Mouse (Mus musculus) neural tube, embryonic 15.5 days (tissue): ENCODE data around the gene Rfx2. TPM values are rescaled to one million over a fixed set of nuclear protein-coding genes. Genes with fewer than 3 reads are reported as not detected.

Experiments used
- ATAC-seq: fragments of 200-750 bp; cut with Nextera tagmentation; 2 replicates; pipeline ENCODE4 v1.8.0; 2017; ENCODE audit warnings: mild to moderate bottlenecking, moderate TSS enrichment, moderate library complexity; ENCODE audit not compliant: low FRiP score
- H3K27ac ChIP-seq: fragments of 300-500 bp; sonication (generic); replicated peaks from 2 replicates; pipeline ENCODE4 v1.5.1; 2015; ENCODE audit warnings: mild to moderate bottlenecking, inconsistent platforms
- H3K27me3 ChIP-seq: fragments of 300-500 bp; sonication (generic); replicated peaks from 2 replicates; pipeline ENCODE4 v1.6.1; 2015; ENCODE audit warnings: inconsistent platforms
- H3K36me3 ChIP-seq: fragments of 300-500 bp; sonication (generic); 2 replicates; pipeline ENCODE4 v1.6.1; 2015; ENCODE audit warnings: inconsistent platforms
- H3K4me1 ChIP-seq: fragments of 300-500 bp; sonication (generic); 2 replicates; pipeline ENCODE4 v1.6.1; 2015; ENCODE audit warnings: inconsistent platforms
- H3K4me2 ChIP-seq: fragments of 300-500 bp; sonication (generic); 2 replicates; pipeline ENCODE4 v1.6.1; 2015; ENCODE audit warnings: inconsistent platforms, mild to moderate bottlenecking, moderate library complexity
- H3K4me3 ChIP-seq: fragments of 300-500 bp; sonication (generic); replicated peaks from 2 replicates; pipeline ENCODE4 v1.5.1; 2015; ENCODE audit warnings: mild to moderate bottlenecking, inconsistent platforms
- H3K9ac ChIP-seq: fragments of 300-500 bp; sonication (generic); replicated peaks from 2 replicates; pipeline ENCODE4 v1.6.1; 2015; ENCODE audit warnings: mild to moderate bottlenecking, inconsistent platforms
- H3K9me3 ChIP-seq: fragments of 300-500 bp; sonication (generic); replicated peaks from 2 replicates; pipeline ENCODE4 v1.6.1; 2016; ENCODE audit warnings: inconsistent platforms
- WGBS: fragments of 180-500 bp; shearing (Covaris S2); methylation state at CpG from one replicate; pipeline ENCODE4 v1.1.7; 2015; ENCODE audit warnings: mixed read lengths; 5-methylcytosine and 5-hydroxymethylcytosine counted together
- polyA plus RNA-seq: library from polyadenylated mRNA; unstranded; fragments of >200 nt; fragmentation: Nextera tagmentation; extraction: Ambion mirVana; gene quantifications from 2 replicates; pipeline ENCODE4 v1.2.1, GENCODE M21; 2015

The Rfx2 gene
- polyA plus RNA-seq: 5.1 and 5.3 TPM in 2 replicates

GRCm38 (mm10) chr17:56830411-56831110, at the start of gene Rfx2:
Rfx2 (minus strand) TSS chr17:56831013.
- Histone ChIP-seq H3K9ac (peak within 1 kb of the TSS; percentile 54), H3K27me3 (peaks cover 22% of the 10 kb centered on the region), H3K4me3 (peak within 1 kb of the TSS; percentile 64), H3K9me3 (no peaks in the 10 kb centered on the region), H3K4me2 (peak within 1 kb of the TSS; percentile 88), H3K27ac (peak within 1 kb of the TSS; percentile 54), H3K36me3 (no peaks in the 10 kb centered on the region), H3K4me1 (peaks cover 22% of the 10 kb centered on the region)
- no peak; the same call in 1 of the 2 replicates for ATAC-seq
- 0% methylated on average over 22 of the region's 62 CpGs for WGBS

- Histone ChIP-seq H3K4me3 (no peak overlapping the region), H3K36me3 (no peaks in the 10 kb centered on the region), H3K9me3 (no peaks in the 10 kb centered on the region), H3K27me3 (no peaks in the 10 kb centered on the region), H3K27ac (no peak overlapping the region), H3K4me2 (no peak overlapping the region), H3K4me1 (no peaks in the 10 kb centered on the region), H3K9ac (no peak overlapping the region)
- WGBS: 94% methylated on average over 19 of the region's 19 CpGs
- ATAC-seq: no peak
These were observed 46.6 kb upstream of the Rfx2 start for GRCm38 (mm10) chr17:56877426-56877825.

- no peak overlapping the region for H3K27ac ChIP-seq
- no peaks in the 10 kb centered on the region for H3K27me3 ChIP-seq
- no peak overlapping the region for H3K4me2 ChIP-seq
- H3K9ac ChIP-seq: no peak overlapping the region
- no peaks in the 10 kb centered on the region for H3K4me1 ChIP-seq
- WGBS: 74% methylated on average over 8 of the region's 8 CpGs
- H3K9me3 ChIP-seq: no peaks in the 10 kb centered on the region
- H3K4me3 ChIP-seq: no peak overlapping the region
- H3K36me3 ChIP-seq: no peaks in the 10 kb centered on the region
- no peak for ATAC-seq
These were observed 46.2 kb upstream of the Rfx2 start for GRCm38 (mm10) chr17:56876981-56877380.

DNA sequence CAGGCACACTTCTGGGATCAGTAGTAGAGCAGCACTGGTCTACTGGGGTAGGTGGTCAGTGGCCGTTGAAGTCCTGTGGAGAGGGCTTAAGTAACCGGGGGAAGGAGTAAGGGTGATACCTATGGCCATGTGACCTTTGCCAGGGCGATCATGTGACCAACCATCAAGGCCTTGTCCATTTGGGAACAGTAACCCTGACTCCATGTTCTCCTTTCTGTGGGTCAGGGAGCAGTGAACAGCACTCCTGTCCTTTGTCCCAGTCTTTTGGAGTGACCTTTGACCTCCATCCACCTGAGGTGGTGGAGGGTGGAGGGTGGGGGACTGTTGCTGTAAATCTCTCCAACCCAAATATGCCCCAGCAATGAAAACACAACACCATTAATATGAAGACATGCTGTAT, 45.7 kb upstream of the Rfx2 start:
- WGBS: 95% methylated on average over 3 of the region's 3 CpGs
- Histone ChIP-seq H3K36me3 (no peaks in the 10 kb centered on the region), H3K4me3 (no peak overlapping the region), H3K27ac (no peak overlapping the region), H3K4me2 (no peak overlapping the region), H3K27me3 (no peaks in the 10 kb centered on the region), H3K9me3 (no peaks in the 10 kb centered on the region), H3K4me1 (no peaks in the 10 kb centered on the region), H3K9ac (no peak overlapping the region)
- no peak for ATAC-seq

DNA sequence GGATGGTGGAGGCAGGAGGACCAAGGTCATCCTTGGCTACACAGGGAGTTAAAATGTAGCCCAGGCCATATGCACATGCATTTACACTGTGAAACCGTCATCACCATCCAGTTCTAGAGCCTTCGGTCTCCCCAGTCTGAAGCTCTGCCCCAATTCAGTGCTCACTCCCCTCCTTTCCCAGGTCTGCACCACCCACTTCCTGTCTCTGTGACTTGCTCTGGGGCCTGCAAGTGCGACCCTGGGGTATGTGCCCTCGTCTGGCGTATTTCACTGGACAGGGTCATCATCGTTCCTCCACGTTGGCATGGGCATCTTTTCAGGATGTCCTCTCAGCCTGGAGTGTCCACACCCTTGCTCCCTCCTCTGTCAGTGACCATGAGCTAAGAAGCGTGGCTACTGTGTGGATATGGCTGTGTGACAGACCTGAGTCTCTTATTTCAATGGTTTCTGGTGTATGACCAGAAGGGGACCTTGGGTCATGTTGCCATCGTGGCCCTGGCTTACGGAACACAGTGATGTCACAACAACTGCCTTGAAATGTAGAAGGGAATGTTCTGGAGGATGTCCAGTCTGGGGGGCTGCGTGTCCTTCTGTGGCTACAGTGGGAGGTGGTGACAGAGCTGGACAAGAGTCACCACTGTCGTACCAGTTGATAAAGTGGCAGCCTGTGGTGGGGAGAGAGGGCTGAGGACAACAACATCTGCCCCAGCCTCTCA, 44.3 kb upstream of the Rfx2 start, which contains the start of gene 1700061G19Rik:
Gene 1700061G19Rik, plus strand, starts transcription at position 542 of the 716 bp plus-strand sequence.
- no peaks in the 10 kb centered on the region for H3K27me3 ChIP-seq
- H3K36me3 ChIP-seq: no peaks in the 10 kb centered on the region
- no peaks in the 10 kb centered on the region for H3K4me1 ChIP-seq
- no peak within 1 kb of the TSS for H3K27ac ChIP-seq
- WGBS: 90% methylated on average over 12 of the region's 12 CpGs
- no peak within 1 kb of the TSS for H3K4me3 ChIP-seq
- H3K9ac ChIP-seq: no peak within 1 kb of the TSS
- ATAC-seq: no peak
- H3K9me3 ChIP-seq: no peaks in the 10 kb centered on the region
- H3K4me2 ChIP-seq: no peak within 1 kb of the TSS

DNA sequence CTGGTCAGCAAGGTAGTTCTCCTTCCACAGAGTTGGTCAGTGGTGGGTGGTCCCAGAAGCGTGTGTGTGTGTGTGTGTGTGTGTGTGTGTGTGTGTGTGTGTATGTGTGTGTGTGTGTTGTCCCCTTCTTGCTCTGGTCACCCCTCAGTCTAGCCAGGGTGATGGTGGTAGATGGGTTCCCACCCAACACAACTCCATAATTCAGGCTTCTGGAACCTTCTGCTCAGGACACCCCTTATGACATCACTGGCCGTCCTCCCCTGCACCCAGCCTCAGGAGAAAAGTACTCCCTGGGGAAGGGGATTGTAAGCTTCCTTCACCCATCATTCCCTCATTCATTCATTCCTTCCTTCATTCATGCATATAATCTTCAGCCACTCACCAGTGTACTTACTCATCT, 43.4 kb upstream of the Rfx2 start, which contains the start of gene Acsbg2:
Gene Acsbg2, minus strand, starts transcription at position 211 of the 400 bp plus-strand sequence.
- no peak within 1 kb of the TSS for H3K9ac ChIP-seq
- ATAC-seq: no peak
- H3K36me3 ChIP-seq: no peaks in the 10 kb centered on the region
- H3K4me2 ChIP-seq: no peak within 1 kb of the TSS
- no peak within 1 kb of the TSS for H3K4me3 ChIP-seq
- no peaks in the 10 kb centered on the region for H3K27me3 ChIP-seq
- 95% methylated on average over 2 of the region's 2 CpGs for WGBS
- H3K4me1 ChIP-seq: no peaks in the 10 kb centered on the region
- no peak within 1 kb of the TSS for H3K27ac ChIP-seq
- H3K9me3 ChIP-seq: no peaks in the 10 kb centered on the region

- Histone ChIP-seq H3K36me3 (no peaks in the 10 kb centered on the region), H3K27me3 (no peaks in the 10 kb centered on the region), H3K27ac (no peak overlapping the region), H3K4me2 (no peak overlapping the region), H3K4me1 (no peaks in the 10 kb centered on the region), H3K9ac (no peak overlapping the region), H3K9me3 (no peaks in the 10 kb centered on the region), H3K4me3 (no peak overlapping the region)
- no peak for ATAC-seq
- WGBS: 82% methylated on average over 7 of the region's 7 CpGs
These were observed 41.7 kb upstream of the Rfx2 start for GRCm38 (mm10) chr17:56872512-56872911.

DNA sequence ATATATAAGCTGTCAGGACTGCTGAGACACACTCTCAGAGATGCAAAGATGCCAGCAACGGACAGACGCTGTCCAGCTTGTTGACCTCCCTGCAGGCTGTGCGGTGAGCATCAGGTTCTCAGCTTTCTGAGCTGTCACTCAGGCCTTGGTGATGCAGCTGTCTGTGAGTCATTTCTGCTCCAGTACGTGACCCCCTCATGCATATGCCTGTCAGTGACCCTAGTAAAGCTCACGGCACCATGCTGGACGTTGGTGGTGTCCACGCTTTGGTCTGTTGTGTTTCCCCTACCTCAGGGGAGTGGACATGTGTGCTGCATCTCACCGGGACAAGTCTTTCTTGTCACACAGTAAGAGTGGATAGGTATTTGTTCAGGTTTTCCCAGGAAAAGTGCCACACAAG, 41.0 kb upstream of the Rfx2 start:
- Histone ChIP-seq H3K4me1 (no peaks in the 10 kb centered on the region), H3K9ac (no peak overlapping the region), H3K27me3 (no peaks in the 10 kb centered on the region), H3K27ac (no peak overlapping the region), H3K4me3 (no peak overlapping the region), H3K4me2 (no peak overlapping the region), H3K36me3 (no peaks in the 10 kb centered on the region), H3K9me3 (no peaks in the 10 kb centered on the region)
- no peak for ATAC-seq
- 83% methylated on average over 8 of the region's 8 CpGs for WGBS

DNA sequence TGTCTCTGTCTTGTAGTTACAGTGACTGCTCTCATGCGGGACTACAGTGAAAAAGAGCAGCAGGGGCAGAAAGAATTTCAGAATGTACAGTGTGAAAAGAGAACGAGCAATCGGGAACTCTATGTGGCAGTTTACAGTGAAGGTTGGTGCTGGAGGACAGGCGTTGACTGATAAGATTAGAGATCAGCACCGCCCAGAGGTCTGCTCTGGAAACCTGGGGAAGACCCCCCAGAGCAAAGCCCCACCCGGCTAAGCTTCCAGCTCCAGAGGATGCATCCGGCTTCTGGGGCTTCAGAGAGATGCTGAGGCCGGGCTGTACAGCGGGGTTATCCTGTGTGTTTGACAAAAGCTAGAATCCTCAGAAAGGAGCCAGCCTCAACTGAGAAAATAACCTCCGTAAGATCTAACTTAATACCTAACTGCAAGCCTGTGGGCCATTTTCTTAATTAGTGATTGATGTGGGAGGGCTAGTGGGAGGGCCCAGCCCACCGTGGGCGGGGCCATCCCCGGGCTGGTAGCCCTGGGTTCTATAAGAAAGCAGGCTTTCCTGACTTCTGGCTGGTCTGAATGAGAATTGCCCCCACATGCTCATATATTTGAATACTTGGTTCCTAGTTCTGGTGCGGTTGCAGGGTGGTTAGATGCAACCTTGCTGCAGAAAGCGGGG, 39.6 kb upstream of the Rfx2 start:
- ATAC-seq: no peak
- no peak overlapping the region for H3K4me2 ChIP-seq
- no peaks in the 10 kb centered on the region for H3K36me3 ChIP-seq
- H3K27ac ChIP-seq: no peak overlapping the region
- H3K4me3 ChIP-seq: no peak overlapping the region
- no peaks in the 10 kb centered on the region for H3K4me1 ChIP-seq
- H3K9me3 ChIP-seq: no peaks in the 10 kb centered on the region
- H3K27me3 ChIP-seq: no peaks in the 10 kb centered on the region
- H3K9ac ChIP-seq: no peak overlapping the region
- WGBS: 75% methylated on average over 15 of the region's 15 CpGs

DNA sequence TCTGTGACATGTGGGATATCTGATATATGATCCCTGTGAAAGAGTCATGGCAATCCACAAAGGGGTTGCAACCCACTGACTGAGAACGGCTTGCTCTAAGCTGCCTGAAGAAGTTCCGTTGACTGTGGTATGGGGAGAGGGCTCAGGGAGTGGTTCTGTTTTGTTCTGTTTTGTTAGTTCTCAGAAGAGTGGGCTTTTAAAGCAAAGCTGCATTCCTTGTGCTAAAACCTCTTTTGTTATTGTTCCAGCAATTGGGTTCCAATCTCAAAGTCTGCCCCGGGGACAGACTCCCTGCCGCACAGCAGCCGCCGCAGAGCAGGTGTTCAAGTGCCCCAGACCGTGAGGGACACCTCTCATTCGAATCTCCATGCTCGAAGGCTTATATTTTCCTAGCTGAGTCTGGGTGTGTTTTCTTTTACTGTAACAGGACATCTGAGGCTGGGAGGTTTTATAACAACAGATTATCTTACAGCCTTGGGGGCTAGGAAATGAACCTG, 38.7 kb upstream of the Rfx2 start:
- H3K27ac ChIP-seq: no peak overlapping the region
- H3K9me3 ChIP-seq: no peaks in the 10 kb centered on the region
- H3K4me3 ChIP-seq: no peak overlapping the region
- H3K4me2 ChIP-seq: no peak overlapping the region
- ATAC-seq: no peak
- H3K27me3 ChIP-seq: no peaks in the 10 kb centered on the region
- no peaks in the 10 kb centered on the region for H3K4me1 ChIP-seq
- H3K36me3 ChIP-seq: no peaks in the 10 kb centered on the region
- H3K9ac ChIP-seq: no peak overlapping the region
- WGBS: 66% methylated on average over 9 of the region's 9 CpGs

DNA sequence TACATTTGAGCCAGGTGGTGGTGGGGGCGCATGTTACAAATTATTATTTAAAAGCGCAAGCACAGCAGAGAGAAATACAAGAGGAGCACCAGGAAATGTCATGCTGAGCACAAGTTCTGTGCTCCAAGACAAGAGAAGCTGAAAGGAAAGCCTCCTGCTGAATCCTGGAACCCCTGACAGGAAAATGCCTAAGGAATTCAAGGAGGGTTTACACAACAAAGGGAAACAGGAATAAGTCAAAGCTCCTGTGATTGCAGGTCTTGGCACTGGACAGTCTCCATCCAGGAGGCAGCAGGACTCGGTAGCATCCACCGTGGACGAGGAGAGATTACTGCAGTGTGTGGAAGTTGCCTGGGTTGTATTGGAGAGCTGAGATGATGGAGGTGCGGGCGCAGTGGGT, 35.3 kb upstream of the Rfx2 start:
- ATAC-seq: no peak
- H3K9me3 ChIP-seq: no peaks in the 10 kb centered on the region
- WGBS: 76% methylated on average over 7 of the region's 7 CpGs

More for the DNA sequence above, 35.3 kb upstream of the Rfx2 start:
- Histone ChIP-seq H3K27ac (no peak overlapping the region), H3K4me1 (no peaks in the 10 kb centered on the region), H3K36me3 (no peaks in the 10 kb centered on the region), H3K27me3 (no peaks in the 10 kb centered on the region), H3K4me3 (no peak overlapping the region), H3K9ac (no peak overlapping the region), H3K4me2 (no peak overlapping the region)
